Comparison of ENCODE assay signal across 8 mouse cellular contexts in the genomic region with DNA sequence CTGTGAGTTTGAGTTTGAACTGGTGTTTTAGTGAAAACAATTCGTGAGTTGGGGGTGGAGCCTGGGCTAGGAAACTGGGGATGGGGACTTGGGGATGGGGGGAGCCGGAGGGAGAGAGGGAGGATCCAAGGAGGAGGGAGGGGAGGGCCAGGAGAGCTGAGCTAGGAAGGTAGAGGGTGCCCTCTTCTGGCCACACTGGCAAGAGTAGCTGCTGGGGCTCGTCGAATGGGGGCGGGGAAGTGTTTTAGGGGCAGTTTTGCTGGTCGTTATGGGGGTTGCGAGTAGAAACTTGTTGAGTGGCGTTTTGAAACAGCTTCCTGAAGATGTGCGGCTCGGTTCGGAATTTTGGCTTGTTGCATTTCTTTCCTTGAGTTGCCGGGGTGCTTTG. TPM values are rescaled to one million over a fixed set of nuclear protein-coding genes. Genes with fewer than 3 reads are reported as not detected.
A peak's percentile ranks its signal among the peaks of the same experiment; 100 is the strongest.
DNase-seq lines count a peak whose midpoint lies in the region; ATAC-seq and TF ChIP-seq lines count a peak whose summit lies in the region.

No protein-coding gene starts in this region.

- peak overlapping the region; percentile 77 for H3K4me2 ChIP-seq in forebrain, embryonic 14.5 days (ENCODE audit: low read length)
- peak overlapping the region; percentile 49 for H3K4me2 ChIP-seq in liver, embryonic 16.5 days (ENCODE audit: low read depth, low read length)

- H3K27me3 ChIP-seq in forebrain, embryonic 14.5 days (replicated peaks; ENCODE audit: control insufficient read depth, insufficient read depth, low read length): peaks cover 32% of the 10 kb centered on the region
- H3K27me3 ChIP-seq in liver, embryonic 16.5 days (ENCODE audit: control insufficient read depth, insufficient read depth, low read depth, low read length): peaks cover 25% of the 10 kb centered on the region

- H3K4me1 ChIP-seq in forebrain, embryonic 14.5 days (ENCODE audit: control insufficient read depth, insufficient read depth, low read length): no peaks in the 10 kb centered on the region; the same call in 1 of the 2 replicates
- no peaks in the 10 kb centered on the region for H3K4me1 ChIP-seq in liver, embryonic 16.5 days (ENCODE audit: control insufficient read depth, low read depth, low read length)
- H3K4me1 ChIP-seq in olfactory bulb, adult 2 months (ENCODE audit: control insufficient read depth, insufficient read depth, low read length): peaks cover 7% of the 10 kb centered on the region; the same call in 1 of the 2 replicates

- H3K27ac ChIP-seq in forebrain, embryonic 14.5 days (ENCODE audit: low read depth, low read length): no peak overlapping the region
- H3K27ac ChIP-seq in liver, embryonic 16.5 days (ENCODE audit: low read length): no peak overlapping the region
- H3K27ac ChIP-seq in olfactory bulb, adult 2 months (ENCODE audit: insufficient read depth, low read depth, low read length): no peak overlapping the region

- TF ChIP-seq CTCF in olfactory bulb, adult 2 months (IDR thresholded peaks at IDR 0.05; ENCODE audit: insufficient read depth, low read depth, low read length): peak; percentile 62; the same call in 1 of the 2 replicates

- ATAC-seq in forebrain, embryonic 14.5 days: peak; percentile 74
- no peak for ATAC-seq in liver, embryonic 16.5 days (ENCODE audit: low read depth)

- 0 out of 2 replicates have a peak overlapping the region, but pooled peaks have one; percentile 21 for H3K9ac ChIP-seq in forebrain, embryonic 14.5 days (ENCODE audit: low read length)
- no peak overlapping the region for H3K9ac ChIP-seq in liver, embryonic 16.5 days (ENCODE audit: low read depth, low read length)

- H3K36me3 ChIP-seq in forebrain, embryonic 14.5 days (ENCODE audit: control insufficient read depth, insufficient read depth, low read length): no peaks in the 10 kb centered on the region
- H3K36me3 ChIP-seq in liver, embryonic 16.5 days (ENCODE audit: control insufficient read depth, insufficient read depth): no peaks in the 10 kb centered on the region

- WGBS in forebrain, embryonic 14.5 days: under 1% methylated on average over 12 of the region's 12 CpGs
- WGBS in liver, embryonic 16.5 days (ENCODE audit: insufficient replicate concordance): 3% methylated on average over 12 of the region's 12 CpGs
- WGBS in olfactory bulb, adult 2 months: 2% methylated on average over 12 of the region's 12 CpGs

- peak overlapping the region; percentile 42 for H3K4me3 ChIP-seq in forebrain, embryonic 14.5 days (ENCODE audit: low read depth, low read length)
- peak overlapping the region; percentile 48 for H3K4me3 ChIP-seq in liver, embryonic 16.5 days (ENCODE audit: low read depth, low read length)
- peak overlapping the region; percentile 57 for H3K4me3 ChIP-seq in olfactory bulb, adult 2 months (ENCODE audit: insufficient read depth, low read depth, low read length)

- no peaks in the 10 kb centered on the region for H3K9me3 ChIP-seq in forebrain, embryonic 14.5 days (replicated peaks; ENCODE audit: control insufficient read depth, low read length)
- H3K9me3 ChIP-seq in liver, embryonic 16.5 days (replicated peaks; ENCODE audit: control insufficient read depth, low read length): no peaks in the 10 kb centered on the region

- DNase-seq in ES-CJ7 (ENCODE audit: low read depth, low spot score): peak; percentile 88
- DNase-seq in cerebellum, adult 11-12 months: peak; percentile 80
- peak; percentile 87 for DNase-seq in forebrain, embryonic 14.5 days (ENCODE audit: low spot score)
- peak; percentile 72 to 79 for DNase-seq in heart, postnatal 10 days
- peak; percentile 78 to 82 for DNase-seq in kidney, postnatal 4 days
- no peak for DNase-seq in thymus, postnatal 0 days (ENCODE audit: low spot score)

- intact Hi-C loops in heart, postnatal 10 days (cut with DNase I): loop anchor here (1.0 to 10.0 kb wide), 3 partner anchors 818 to 1580 kb away; no protein-coding TSS in a partner anchor

- TF ChIP-seq POLR2A in olfactory bulb, adult 2 months (IDR thresholded peaks at IDR 0.05; ENCODE audit: insufficient read depth, low read depth, low read length): no peak

RNA-seq across cellular contexts. Expression of a gene that starts 20.3 kb away (rescaled TPM):
- polyA plus RNA-seq in forebrain, embryonic 14.5 days (2014; fragmentation: Nextera tagmentation; extraction: Ambion mirVana): 2.0 and 2.9 TPM in 2 replicates
- total RNA-seq in heart, postnatal 10 days (2021): 1 to 10 TPM in 1 of 2 experiments, under 1 TPM in 1; 0.62 to 1.4 TPM
- 0.04 and 0.05 TPM in 2 replicates for polyA plus RNA-seq in liver, embryonic 16.5 days (2015; fragmentation: Nextera tagmentation; extraction: Ambion mirVana)
- polyA plus RNA-seq in olfactory bulb, adult 2 months (2012; ENCODE audit: insufficient read depth, insufficient read length, low replicate concordance, missing spikeins): not detected in 2 replicates
- 0.36 TPM in 2 replicates for polyA plus RNA-seq in thymus, postnatal 0 days (2015; fragmentation: Nextera tagmentation; extraction: Ambion mirVana)
